In genomic region chr17:28592998-28593397, GRCm38 (mm10) we compare ENCODE assay signal across 8 mouse cellular contexts. TPM values are rescaled to one million over a fixed set of nuclear protein-coding genes. Genes with fewer than 3 reads are reported as not detected.
DNase-seq lines count a peak whose midpoint lies in the region; ATAC-seq and TF ChIP-seq lines count a peak whose summit lies in the region.
"Had no signal": no experiment of that assay in that cellular context is flagged by ENCODE, and none has a peak within 500 bp of the region (broad histone marks: within the 10 kb centered on the region; RNA-seq: fewer than 3 reads in every experiment).

No protein-coding gene starts in this region.

- no peaks in the 10 kb centered on the region for H3K9me3 ChIP-seq in heart, embryonic 15.5 days (replicated peaks)
- H3K9me3 ChIP-seq: neural tube, embryonic 12.5 days had no signal

- H3K27ac ChIP-seq in cortical plate, adult 2 months (ENCODE audit: insufficient read depth, low read length): no peak overlapping the region
- H3K27ac ChIP-seq in heart, embryonic 15.5 days: 0 out of 2 replicates have a peak overlapping the region, but pooled peaks have one; percentile 1
- H3K27ac ChIP-seq in spleen, adult 2 months (ENCODE audit: insufficient read depth, low read length): no peak overlapping the region
- H3K27ac ChIP-seq: neural tube, embryonic 12.5 days had no signal

- peak; percentile 69 for TF ChIP-seq CTCF in cortical plate, adult 2 months (IDR thresholded peaks at IDR 0.05; ENCODE audit: extremely low read depth, insufficient read depth, low read length)
- peak; percentile 85 for TF ChIP-seq CTCF in spleen, adult 2 months (IDR thresholded peaks at IDR 0.05; ENCODE audit: extremely low read depth, insufficient read depth, insufficient read length, insufficient replicate concordance)

- no peak overlapping the region for H3K9ac ChIP-seq in heart, embryonic 15.5 days
- H3K9ac ChIP-seq: neural tube, embryonic 12.5 days had no signal

- no peak; the same call in 1 of the 2 replicates for ATAC-seq in heart, embryonic 15.5 days (replicated peaks; ENCODE audit: insufficient number of reproducible peaks, insufficient read depth, low FRiP score, low read depth)
- peak; percentile 83 for ATAC-seq in megakaryocyte, adult 5-6 weeks (ENCODE audit: poor library complexity, severe bottlenecking)

- WGBS in heart, embryonic 15.5 days: 5% methylated on average over 4 of the region's 4 CpGs
- WGBS in spleen, adult 2 months: 19% methylated on average over 4 of the region's 4 CpGs

- no peak for TF ChIP-seq POLR2A in cortical plate, adult 2 months (IDR thresholded peaks at IDR 0.05; ENCODE audit: extremely low read depth, insufficient read depth, low read length)
- no peak for TF ChIP-seq POLR2A in spleen, adult 2 months (IDR thresholded peaks at IDR 0.05; ENCODE audit: low read depth, low read length)

- H3K4me1 ChIP-seq in cortical plate, adult 2 months (ENCODE audit: control insufficient read depth, insufficient read depth, low read length): no peaks in the 10 kb centered on the region
- H3K4me1 ChIP-seq in heart, embryonic 15.5 days (replicated peaks): peaks cover 26% of the 10 kb centered on the region
- H3K4me1 ChIP-seq in spleen, adult 2 months (ENCODE audit: control insufficient read depth, insufficient read depth, insufficient read length): no peaks in the 10 kb centered on the region
- H3K4me1 ChIP-seq: neural tube, embryonic 12.5 days had no signal

- peak; percentile 87 for DNase-seq in ES-CJ7 (ENCODE audit: low read depth, low spot score)
- peak; percentile 78 to 92 for DNase-seq in adrenal gland, adult (ENCODE audit: inconsistent age in 2 of 2, low spot score in 1 of 2)
- DNase-seq in layer of hippocampus, postnatal 10 days (ENCODE audit: low spot score in 2 of 2): peak; percentile 85 to 86
- peak; percentile 41 to 66 for DNase-seq in spleen, adult 2 months (ENCODE audit: low read depth in 1 of 2, low spot score in 2 of 2)

- no peak overlapping the region for H3K4me2 ChIP-seq in heart, embryonic 15.5 days
- H3K4me2 ChIP-seq: neural tube, embryonic 12.5 days had no signal

- no peak overlapping the region for H3K4me3 ChIP-seq in cortical plate, adult 2 months (ENCODE audit: insufficient read depth, low read length)
- no peak overlapping the region for H3K4me3 ChIP-seq in heart, embryonic 15.5 days
- no peak overlapping the region for H3K4me3 ChIP-seq in spleen, adult 2 months (ENCODE audit: extremely low read depth, insufficient read depth, insufficient read length)
- H3K4me3 ChIP-seq: neural tube, embryonic 12.5 days had no signal

- no peaks in the 10 kb centered on the region for H3K27me3 ChIP-seq in heart, embryonic 15.5 days
- no peaks in the 10 kb centered on the region for H3K27me3 ChIP-seq in spleen, adult 2 months (ENCODE audit: control insufficient read depth, insufficient read depth, low read length)
- H3K27me3 ChIP-seq: neural tube, embryonic 12.5 days had no signal

- peaks cover 63% of the 10 kb centered on the region for H3K36me3 ChIP-seq in heart, embryonic 15.5 days
- peaks cover 50% of the 10 kb centered on the region for H3K36me3 ChIP-seq in spleen, adult 2 months (ENCODE audit: control insufficient read depth, insufficient read depth, low read length)

RNA-seq across cellular contexts. Expression of gene Lhfpl5, which starts 17.6 kb away (rescaled TPM):
- 4.5 and 5.1 TPM in 2 replicates for polyA plus RNA-seq in cortical plate, adult 2 months (2012; rRNA removed)
- 0.15 and 0.42 TPM in 2 replicates for polyA plus RNA-seq in heart, embryonic 15.5 days (2015; fragmentation: Nextera tagmentation; extraction: Ambion mirVana)
- total RNA-seq in layer of hippocampus, postnatal 10 days (2021): 1 to 10 TPM; 6.0 to 6.1 TPM
- not detected in 2 replicates for total RNA-seq in megakaryocyte, adult 5-6 weeks (2015)
- total RNA-seq in megakaryocyte, adult 5-6 weeks (2017): not detected in 2 replicates
- not detected in 2 replicates for polyA plus RNA-seq in spleen, adult 2 months (2012; rRNA removed)

RNA-seq across cellular contexts. Expression of gene Srpk1, which starts 29.5 kb away (rescaled TPM):
- 68.5 and 70.7 TPM in 2 replicates for polyA plus RNA-seq in cortical plate, adult 2 months (2012; rRNA removed)
- 39.8 and 45.4 TPM in 2 replicates for polyA plus RNA-seq in heart, embryonic 15.5 days (2015; fragmentation: Nextera tagmentation; extraction: Ambion mirVana)
- 100 to 1,000 TPM; 103 to 105 TPM for total RNA-seq in layer of hippocampus, postnatal 10 days (2021)
- total RNA-seq in megakaryocyte, adult 5-6 weeks (2015): 53.0 and 66.9 TPM in 2 replicates
- 66.9 and 70.8 TPM in 2 replicates for total RNA-seq in megakaryocyte, adult 5-6 weeks (2017)
- polyA plus RNA-seq in spleen, adult 2 months (2012; rRNA removed): 20.0 and 20.5 TPM in 2 replicates

RNA-seq across cellular contexts. Expression of gene Clps, which starts 32.4 kb away (rescaled TPM):
- not detected in 2 replicates for polyA plus RNA-seq in cortical plate, adult 2 months (2012; rRNA removed)
- polyA plus RNA-seq in heart, embryonic 15.5 days (2015; fragmentation: Nextera tagmentation; extraction: Ambion mirVana): 1.1 and 1.2 TPM in 2 replicates
- not detected for total RNA-seq in layer of hippocampus, postnatal 10 days (2021)
- not detected in 2 replicates for total RNA-seq in megakaryocyte, adult 5-6 weeks (2015)
- not detected in 2 replicates for total RNA-seq in megakaryocyte, adult 5-6 weeks (2017)
- polyA plus RNA-seq in spleen, adult 2 months (2012; rRNA removed): 8,275 and 8,966 TPM in 2 replicates
- polyA plus RNA-seq: neural tube, embryonic 12.5 days had no signal

RNA-seq across cellular contexts. Expression of gene Clpsl2, which starts 43.8 kb away (rescaled TPM):
- not detected in 2 replicates for polyA plus RNA-seq in cortical plate, adult 2 months (2012; rRNA removed)
- not detected in 2 replicates for polyA plus RNA-seq in heart, embryonic 15.5 days (2015; fragmentation: Nextera tagmentation; extraction: Ambion mirVana)
- total RNA-seq in layer of hippocampus, postnatal 10 days (2021): not detected
- not detected in 2 replicates for total RNA-seq in megakaryocyte, adult 5-6 weeks (2015)
- total RNA-seq in megakaryocyte, adult 5-6 weeks (2017): not detected in 2 replicates
- not detected in 2 replicates for polyA plus RNA-seq in spleen, adult 2 months (2012; rRNA removed)
- polyA plus RNA-seq: neural tube, embryonic 12.5 days had no signal

Comparison
In these comparisons a context has a peak if more than half of its experiments do, and no peak if none do; other contexts are left out.
1. RNA of gene Clps, which starts 32.4 kb away (polyA plus RNA-seq): 8,275 to 8,966 TPM in spleen, adult 2 months; 1.1 to 1.2 TPM in heart, embryonic 15.5 days and not detected in cortical plate, adult 2 months; every median in the first group is over 1,000 times any median in the second.
2. Peak in every context shown above with its lines, with median percentiles within 50 percentile points of each other: DNase-seq.